Mouse (Mus musculus): ENCODE results near the gene Cisd3.

DNA sequence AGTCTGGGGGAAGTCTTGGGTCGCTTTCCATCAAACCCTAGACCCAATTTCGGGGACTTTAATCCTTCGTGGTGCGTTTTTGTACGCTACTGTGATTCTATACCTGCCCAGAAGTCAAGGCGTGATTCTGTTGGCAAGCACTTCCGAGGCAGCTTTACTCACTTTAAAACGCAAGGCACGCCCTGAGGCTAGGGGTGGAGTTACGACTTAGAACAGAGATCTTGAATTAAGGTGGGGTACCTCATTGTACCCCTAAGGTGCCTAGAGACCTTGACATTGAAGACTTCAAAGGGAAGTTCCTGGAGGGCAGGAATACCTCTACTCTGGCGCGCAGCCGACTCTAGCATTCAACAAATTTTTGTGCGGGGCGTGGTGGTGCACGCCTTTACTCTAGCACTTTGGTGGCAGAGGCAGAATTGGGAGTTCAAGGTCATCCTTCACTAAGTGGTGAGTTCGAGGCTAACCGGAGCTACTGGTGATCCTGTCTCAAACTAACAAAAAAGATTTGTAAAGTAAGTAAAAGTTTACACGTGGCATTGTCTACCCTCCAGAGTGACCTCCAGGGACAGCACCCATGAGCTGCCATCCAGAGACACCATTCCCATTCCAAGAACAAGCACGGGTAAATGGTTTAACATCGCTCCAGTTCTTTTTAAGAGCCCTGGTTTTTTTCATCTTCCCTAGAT is 23.3 kb upstream of the Cisd3 start:
- no peak for TF ChIP-seq POLR2A (IDR thresholded peaks at IDR 0.05; ENCODE audit: extremely low read depth, insufficient read depth, low read length)
- no peak for TF ChIP-seq CTCF (IDR thresholded peaks at IDR 0.05; ENCODE audit: extremely low read depth, insufficient read depth, low read length)
